Mouse (Mus musculus): ENCODE results near the gene Prss23.

Prss23 gene

DNA sequence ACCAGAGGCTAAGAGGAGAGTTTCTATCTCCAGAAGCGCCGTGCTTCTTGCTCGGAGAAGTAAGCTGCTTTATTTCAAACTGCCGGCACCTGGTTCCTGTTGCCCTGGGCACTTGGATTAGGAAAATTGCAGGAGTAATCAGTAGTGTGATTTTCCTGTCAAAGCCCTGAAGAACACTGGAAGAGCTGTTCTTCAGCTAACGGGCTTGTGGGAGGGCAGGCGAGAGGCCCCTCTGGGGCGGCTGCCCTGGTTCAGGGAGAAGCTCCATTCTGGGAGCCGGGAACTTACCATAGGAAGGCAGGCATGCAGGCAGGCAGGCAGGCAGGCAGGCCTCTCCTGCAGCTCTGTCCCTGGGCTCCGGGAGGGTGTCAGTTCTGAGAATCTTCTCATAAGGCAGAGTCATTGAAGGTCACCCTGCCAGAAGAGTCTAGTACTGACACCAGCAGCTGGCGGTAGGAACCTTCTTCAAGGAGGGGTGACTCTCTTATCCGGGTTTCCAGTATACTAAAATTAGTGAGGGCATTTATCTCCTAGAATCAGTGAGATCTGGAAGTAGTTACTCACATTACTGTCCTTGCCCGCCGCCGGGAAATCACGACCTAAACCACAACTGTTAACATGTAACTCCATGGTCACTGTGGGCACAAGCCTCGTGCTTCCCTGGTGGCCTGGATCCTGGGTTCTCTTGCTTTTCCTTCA lies at the start of gene Prss23:
TSS of gene Prss23 (minus strand) at position 457 of the 699 bp plus-strand sequence.
- no peak for DNase-seq (ENCODE audit: low spot score in 2 of 2)

DNA sequence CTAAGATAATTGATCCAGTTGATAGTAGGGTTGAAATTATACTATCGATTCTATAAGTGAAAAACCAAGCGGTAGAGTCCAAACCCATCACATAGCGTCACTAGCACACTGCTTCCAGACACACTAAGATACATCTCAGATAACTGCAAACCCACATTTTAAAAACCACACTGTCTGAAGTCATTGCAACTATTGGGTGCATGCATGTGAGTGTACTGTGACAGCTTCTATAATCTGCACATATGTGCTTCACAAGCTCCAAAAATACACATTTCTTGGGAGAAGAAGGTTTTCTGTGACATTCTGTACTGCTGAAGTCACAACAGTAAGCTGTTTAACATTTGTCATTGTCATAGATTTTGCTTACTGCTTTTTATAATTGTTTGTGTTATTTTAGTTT lies 49.1 kb upstream of the Prss23 start:
- DNase-seq (ENCODE audit: low spot score in 2 of 2), result no peak

DNA sequence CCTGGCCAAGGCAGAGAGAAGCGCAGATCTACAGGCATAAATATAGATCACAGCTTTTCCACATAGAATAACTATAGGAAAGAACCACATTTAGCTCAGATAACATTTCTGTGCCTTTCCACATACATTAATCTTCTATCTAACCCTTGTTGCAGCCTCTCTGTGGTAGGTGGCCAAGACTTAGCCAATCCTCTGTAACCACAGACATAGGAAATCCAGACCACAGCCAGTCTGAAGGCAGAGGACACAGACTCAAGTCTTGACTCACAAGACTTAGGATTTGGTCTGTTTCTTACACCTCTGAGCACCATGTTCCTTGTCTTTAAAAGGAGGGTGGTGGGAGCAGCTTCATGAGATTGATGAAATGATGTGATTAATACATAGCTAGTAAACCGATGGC lies 37.6 kb upstream of the Prss23 start:
- no peak for DNase-seq (ENCODE audit: low spot score in 2 of 2)

DNA sequence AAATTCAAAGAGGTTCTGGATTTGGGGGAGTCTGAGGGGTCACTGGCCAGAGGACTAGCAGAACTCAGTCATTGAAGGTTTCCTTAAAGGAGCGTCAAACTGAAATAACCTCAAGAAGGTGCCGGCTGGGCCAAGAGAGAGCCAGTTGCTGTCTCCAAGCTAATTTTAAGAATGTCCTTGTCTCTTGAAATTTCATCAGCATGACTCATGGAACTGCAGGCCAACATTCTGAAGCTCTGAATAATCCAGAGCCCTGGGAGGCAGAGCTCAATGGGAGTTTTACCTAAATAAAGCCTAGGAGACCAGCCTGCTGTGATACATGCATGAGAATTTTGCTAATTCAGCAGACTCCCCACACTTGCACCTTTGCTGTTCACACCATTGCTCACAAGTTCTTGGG lies 36.5 kb upstream of the Prss23 start:
- DNase-seq (ENCODE audit: low spot score in 2 of 2), result peak; percentile 50 to 57

DNA sequence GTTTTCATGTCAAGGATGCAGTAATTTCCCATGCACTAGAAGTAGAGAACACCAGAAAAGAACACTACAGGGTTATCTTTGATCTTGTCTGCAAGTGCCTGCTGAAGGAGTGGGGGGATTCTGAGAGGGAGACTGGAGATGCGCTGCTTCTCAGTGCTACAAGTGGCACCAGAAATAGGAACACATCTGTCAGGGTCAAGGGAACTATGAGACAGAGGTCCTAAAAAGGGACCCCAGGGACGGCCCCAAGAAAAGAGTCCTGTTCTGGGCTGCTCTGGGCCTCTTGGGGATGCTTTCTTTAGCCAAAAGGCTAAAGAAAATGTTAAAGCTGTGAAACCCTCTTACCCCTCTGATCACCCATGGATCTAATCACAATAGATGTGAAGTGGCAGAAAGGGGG lies 35.2 kb upstream of the Prss23 start:
- no peak for DNase-seq (ENCODE audit: low spot score in 2 of 2)

DNA sequence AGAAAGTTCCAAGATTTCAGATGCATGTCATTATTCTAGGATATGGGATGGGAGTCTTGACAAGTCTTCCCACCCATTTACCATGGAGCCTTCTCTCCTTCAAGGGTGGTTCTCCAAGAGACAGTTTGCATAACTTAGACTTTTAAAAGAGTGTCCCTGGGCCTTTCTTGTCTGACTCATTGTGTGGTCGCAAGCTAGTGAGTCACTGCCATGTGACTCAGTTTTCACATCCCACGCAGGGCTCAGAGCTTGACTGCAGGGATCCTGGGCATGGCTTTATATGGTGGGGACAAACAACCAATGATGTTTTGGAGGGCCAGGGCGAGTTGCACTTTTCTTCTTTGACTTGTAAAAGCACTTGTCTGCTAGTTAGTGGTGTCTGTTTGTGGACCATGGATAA lies 34.0 kb upstream of the Prss23 start:
- peak; percentile 57 to 66 for DNase-seq (ENCODE audit: low spot score in 2 of 2)

DNA sequence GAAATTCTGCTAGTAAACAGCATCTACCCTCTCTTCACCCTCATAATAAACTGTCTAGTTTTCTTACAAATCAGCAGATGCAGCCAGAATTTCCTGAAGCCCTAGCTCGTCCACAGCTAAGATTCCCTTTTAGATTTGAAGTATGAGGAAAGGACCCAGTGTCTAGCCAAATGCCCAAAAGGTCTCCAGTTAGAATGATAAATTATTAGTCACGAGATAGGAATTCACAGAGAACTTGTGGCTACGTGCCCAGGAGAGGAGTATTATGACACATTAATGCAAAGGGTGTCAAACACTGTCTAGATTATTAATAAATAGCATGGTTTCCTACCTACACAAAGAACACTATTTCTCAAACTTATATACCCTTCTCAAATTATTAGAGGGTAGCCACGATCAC lies 32.6 kb upstream of the Prss23 start:
- DNase-seq (ENCODE audit: low spot score in 2 of 2), result no peak

DNA sequence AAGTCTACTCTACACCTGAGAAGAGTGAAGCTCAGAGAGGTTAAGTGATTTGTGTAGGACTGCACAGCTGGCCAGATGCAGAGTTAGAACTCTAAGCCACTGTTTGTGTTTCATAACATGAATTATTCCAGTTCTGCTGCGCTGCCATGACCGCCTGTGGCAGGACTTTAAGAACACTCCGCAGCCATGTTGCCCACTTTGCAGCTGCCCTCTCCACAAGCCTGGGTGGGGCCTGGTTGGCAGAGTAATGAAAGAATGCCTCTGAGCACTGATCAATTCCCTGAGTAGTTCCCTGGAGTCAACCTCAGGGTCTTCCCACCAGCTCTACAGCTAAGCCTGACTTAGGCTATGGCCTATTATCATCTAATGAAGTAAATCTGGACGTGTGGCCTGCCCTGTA lies 32.1 kb upstream of the Prss23 start:
- DNase-seq (ENCODE audit: low spot score in 2 of 2), result no peak

DNA sequence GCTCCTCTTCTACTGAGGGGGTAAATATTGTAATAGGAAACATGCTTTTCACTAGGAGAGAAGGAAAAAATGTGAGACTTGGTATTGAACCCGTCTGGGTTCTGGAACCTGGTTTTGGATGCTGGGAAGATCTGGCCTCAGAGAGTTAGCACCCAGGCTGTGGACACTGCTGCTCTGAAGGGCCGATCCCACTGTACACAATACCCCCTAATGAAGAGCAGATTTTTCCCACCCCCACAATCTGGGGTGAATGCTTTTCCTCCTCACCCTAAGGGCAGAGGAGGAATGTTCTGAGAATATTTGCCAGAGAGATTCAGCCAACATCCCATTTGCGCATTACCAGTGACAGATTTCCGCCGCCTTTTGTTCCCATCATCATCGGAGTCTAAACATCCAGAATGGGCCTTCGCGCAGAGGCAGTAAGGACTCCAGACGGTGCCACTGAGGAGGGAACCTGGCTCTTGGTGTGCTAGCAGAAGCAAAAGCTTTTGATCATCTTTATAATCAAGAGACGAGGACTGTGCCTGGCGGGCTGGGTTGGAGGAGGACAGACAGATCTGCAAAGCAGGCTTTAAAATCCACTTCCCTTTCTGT lies 31.6 kb upstream of the Prss23 start:
- no peak for DNase-seq (ENCODE audit: low spot score in 2 of 2)

DNA sequence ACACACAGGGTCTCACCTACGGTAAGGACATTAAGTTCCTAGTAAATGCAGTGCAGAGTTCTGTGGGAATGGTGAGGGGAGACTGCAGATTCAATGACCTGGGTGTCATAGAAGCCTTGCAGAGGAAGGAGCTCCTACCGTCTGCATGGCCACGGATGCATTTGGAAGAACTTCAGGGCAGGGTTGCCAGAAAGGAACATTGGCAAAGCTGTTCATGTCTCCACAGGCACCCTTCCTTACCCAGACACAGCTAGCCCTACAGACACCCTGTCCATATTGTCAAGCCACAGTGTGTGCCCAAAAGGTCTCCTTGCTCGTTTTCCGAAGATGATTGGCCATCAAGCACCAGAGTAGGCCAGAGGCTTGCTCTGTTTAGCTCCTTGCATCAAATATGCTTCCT lies 30.1 kb upstream of the Prss23 start:
- no peak for DNase-seq (ENCODE audit: low spot score in 2 of 2)

DNA sequence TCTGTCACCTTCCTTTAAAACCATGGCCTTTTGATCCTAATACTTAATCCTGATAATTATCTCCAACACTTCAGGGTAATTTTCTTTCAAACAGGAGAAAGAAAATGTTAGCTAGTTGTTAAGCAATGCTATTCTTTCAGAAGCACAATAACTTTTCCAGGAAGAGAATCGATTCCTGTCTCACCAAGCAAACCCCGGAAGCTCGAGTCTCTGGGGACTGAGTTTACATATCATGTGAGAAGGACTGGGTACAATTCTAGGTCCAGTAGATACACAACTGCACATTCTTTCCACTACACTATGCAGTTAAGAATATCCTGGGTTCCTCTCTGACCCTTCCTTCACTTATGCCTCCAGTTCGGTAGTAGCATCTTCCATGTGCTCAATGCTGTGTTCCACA lies 29.7 kb upstream of the Prss23 start:
- DNase-seq (ENCODE audit: low spot score in 2 of 2), result no peak

DNA sequence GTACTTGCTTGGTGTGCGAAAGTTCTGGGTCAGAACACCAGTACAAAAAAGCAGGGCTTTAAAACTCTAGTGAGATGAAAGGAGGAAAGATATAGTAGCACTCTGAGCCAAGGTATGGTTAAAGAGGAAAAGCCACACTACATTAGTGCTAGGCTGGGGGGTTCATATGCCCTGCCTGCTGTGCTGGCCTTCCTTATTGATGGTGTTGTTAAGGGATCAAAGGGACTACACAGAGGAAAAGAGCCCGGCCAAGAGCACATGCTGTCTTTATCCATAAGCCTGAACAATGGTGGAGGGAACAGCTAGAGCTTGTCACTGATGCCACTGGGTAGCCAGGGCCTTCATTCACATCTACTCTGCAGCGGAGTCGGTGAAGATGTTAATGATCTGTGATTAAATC lies 28.2 kb upstream of the Prss23 start:
- no peak for DNase-seq (ENCODE audit: low spot score in 2 of 2)

DNA sequence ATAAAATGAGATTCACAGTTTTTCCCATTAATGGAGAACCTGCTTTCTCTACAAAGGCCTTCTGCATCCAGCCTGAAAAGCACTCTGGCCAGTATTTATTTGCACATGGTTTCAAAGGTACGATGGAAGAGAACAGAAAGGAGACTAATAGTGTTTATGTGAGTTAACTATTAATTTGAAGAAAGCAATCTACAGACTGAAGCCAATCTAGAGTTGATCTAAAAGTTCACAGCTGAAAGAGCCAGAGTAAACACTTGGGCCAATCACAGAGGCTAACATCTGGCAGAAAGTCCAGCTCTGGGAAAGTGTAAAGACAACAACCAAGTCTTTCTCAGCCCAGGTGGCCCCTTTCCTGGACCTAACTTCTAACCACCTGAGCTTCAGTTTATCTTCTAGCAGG lies 27.1 kb upstream of the Prss23 start:
- no peak for DNase-seq (ENCODE audit: low spot score in 2 of 2)

DNA sequence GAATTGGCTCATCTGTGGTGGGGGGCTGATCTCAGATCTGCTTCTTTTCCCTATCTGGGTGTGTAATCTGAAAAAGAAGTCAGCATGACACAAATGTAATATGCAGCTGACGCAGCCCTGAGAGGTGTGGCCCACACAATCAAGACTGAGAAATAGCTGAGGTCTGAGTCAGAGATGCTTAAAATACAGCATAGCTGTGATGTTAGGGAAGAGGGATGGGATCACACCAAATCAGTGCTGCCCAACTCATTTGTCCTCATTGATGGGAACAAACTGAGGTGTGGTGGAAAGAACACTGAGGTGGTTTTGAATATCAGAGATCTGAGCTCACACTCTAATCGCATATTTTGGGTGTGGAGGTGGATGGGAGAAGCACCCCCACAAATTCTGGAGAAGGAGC lies 14.0 kb upstream of the Prss23 start:
- DNase-seq (ENCODE audit: low spot score in 2 of 2), result peak; percentile 53 to 59

DNA sequence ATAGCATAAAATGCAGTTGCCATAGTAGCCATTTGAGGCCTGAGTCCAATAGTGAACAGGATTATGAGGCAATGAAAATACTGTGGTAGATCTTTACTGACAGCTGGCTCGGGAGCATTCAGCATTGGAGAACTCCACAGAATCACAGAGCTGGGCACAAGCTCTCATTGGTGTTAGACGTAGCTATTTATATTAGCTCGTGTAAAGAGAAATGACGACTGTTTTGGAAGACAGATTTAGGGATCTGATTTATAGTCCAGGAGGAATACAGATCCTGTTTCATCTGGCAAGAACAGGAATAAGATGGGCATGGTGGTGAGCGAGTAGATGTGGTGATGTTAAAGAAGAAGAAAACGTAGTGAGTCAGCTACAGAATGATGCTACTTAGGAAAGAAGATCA lies 12.4 kb upstream of the Prss23 start:
- DNase-seq (ENCODE audit: low spot score in 2 of 2), result no peak

DNA sequence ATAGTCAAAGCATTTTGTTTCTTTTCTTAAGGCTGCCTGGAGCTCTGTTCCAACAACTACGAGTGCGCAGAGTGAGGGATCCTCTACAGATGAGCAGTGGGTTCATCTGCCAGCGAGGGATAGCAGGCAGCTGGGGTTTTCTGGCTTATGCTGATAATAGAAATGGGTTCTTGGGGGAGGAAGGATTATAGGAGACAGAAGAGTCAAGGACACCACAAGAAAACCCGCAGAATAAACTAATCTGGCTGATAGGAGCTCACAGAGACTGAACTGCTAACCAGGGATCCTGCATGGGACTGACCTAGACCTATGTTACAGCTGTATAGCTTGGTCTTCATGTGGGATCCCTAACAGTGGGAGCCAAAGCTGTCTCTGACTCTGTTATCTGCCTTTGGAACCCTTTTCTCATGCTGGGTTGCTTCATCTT lies 456 bp upstream of the Prss23 start:
- DNase-seq (ENCODE audit: low spot score in 2 of 2), result no peak

DNA sequence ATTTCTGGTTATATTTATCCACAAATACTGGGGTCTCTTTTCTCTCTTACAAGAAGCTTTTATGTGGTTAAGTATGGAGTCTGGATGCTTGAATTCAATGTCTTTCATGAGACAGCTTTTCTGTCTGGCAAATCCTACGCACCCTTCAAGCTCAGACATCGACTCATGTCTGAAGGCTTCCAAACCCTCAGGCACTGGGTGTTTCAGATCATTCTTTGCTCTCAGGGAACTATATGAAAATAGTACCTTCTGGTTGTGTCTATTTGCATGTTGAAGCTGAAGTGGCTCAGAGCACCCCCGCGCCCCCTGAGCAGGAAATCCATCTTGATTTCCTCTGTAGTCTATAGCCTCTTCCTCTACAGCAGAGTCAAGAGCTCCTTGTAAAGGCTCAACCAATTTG lies 3.2 kb downstream of the Prss23 start:
- DNase-seq (ENCODE audit: low spot score in 2 of 2), result no peak

DNA sequence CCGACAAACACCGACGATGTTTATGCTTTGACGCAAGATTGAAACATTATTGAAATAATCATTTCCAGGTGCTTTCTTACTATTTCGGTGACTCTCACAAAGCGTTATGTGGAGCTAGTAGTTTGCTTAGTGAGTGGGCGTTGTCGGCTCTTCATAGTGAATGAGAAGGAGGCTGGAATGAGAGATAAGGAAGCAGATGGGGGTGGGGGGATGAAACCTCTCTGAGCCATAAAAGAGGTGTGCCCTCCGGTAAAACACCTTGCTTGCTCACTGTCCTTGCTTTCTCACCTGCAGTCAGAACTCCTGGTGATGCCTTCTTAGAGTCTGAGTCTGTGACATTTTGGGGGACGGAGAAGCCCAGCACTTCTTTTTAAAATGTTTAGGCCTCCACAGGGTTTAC lies 4.8 kb downstream of the Prss23 start:
- no peak for DNase-seq (ENCODE audit: low spot score in 2 of 2)

DNA sequence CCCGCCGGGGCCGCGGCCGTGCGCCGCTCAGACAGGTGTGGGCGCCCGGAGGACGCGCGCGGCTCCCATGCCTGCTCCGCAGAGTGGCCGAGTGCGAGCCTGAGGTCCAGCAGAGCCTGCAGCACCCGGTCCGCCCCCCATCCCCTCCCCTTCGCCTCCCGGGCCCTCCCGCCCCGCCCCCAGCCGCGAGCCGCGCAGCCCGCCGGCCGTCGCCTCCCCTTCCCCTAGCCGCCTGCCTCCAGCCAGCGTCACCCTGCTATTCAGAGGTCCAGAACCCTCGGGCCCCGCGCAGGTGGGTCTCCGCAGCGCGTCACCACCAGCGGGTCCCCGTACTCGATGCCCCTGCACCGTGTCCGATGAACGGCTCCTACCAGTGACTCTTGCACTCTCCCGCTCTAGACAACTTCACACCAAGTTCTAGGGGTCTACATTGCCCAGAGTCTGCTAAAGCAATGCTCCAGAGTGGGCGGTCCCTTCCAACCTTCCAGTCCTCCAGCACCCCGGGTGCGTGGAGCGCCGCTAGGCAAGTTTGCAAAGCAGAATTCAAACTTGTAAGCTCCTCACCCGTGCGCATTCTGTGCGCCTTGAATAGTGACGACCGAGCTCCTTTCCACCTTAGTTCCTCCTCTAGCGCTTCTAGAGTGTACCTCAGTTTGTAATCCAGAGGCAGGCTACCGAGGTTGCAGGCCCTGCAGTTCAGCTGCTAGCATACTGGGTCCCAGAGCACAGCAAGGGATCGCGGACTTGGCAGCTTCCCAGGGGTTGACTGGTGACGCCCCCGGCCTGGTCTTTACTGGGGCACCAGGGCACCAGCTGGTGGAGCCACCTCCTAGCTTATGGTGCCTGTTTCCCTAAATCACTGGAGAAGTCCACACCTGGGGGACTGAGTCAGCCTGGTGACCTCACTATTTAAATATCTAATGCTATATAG lies 9.3 kb downstream of the Prss23 start:
- DNase-seq (ENCODE audit: low spot score in 2 of 2), result peak in 1 of 2 experiments; percentile 26

DNA sequence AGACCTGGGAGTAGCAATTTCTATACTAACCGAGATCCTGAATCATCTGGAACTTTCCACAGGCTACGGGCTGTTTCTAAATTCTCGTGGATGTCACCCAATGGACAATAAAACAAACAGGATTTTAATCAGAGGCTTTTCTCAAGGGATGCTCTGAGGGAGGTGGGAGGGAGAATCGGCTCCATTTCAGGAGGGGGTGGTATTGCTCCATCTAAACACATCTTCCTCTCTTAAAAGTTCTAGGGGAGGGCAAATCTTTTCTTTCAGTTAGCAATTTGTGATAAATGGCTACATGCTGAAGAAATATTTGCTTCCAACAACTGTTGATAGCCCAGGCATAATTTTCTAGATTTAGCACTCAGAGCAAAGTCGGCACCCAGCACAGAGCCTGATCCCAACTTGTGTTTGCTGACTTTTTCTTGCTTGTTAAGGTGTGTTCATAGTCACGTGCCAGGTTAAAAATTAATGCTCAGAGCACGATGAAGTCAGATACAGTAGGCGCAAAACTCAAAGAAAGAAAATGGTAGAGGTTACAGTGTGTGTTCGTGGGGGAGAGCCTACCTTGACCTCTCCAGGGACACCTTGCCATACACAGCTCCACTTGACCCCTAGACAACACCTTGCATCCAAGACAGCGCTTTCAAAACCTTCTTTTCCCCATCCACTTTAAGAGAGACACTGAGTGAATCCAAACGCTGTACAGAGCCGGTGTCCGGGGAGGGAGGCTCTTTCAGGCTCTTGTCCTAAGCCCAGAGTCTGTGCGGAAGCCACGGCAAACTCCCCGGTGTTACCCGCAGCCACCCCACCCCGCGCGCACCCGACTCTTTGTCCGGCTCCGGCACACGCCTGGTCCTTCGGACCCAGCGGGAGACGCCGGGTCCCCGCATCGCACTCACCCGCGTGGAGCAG lies 10.2 kb downstream of the Prss23 start:
- no peak for DNase-seq (ENCODE audit: low spot score in 2 of 2)

DNA sequence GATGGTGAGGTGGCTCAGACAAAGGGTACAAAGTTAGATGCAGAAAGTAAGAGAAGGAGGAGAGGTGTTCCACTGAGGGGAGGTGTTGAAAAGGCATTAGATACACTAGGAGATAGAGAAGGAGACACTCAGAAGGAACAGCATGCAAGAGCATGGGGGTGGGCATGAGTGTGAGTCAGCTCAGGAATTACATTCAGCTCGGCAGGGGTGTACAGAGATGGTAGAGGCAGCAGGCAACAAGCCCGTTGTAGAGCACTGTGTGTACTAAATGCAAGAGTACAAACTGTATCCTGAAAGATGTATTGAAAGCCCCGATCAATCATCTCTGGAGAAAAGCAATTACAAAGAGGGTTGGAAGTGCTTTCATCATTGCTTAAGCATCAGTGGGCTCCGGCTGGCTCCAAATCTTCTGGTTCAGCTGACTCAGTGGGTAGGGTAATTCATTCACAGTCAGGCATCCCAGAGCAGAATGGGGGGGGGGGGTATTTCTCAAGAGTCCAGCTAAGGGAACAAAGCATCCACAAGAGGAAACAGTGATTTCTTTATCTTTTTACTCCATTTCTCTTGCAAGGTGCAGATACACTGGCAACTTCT lies 15.0 kb downstream of the Prss23 start:
- DNase-seq (ENCODE audit: low spot score in 2 of 2), result peak; percentile 33 to 53
